Mouse (Mus musculus) colon, adult 2 months (tissue): ENCODE results near the gene Hebp1. TPM values are rescaled to one million over a fixed set of nuclear protein-coding genes. Genes with fewer than 3 reads are reported as not detected.

Experiments
- polyA plus RNA-seq: library from polyadenylated mRNA; depleted of rRNA; stranded (reverse); fragments of >200 nt; gene quantifications from 2 replicates; pipeline ENCODE4 v1.2.3, GENCODE M21; 2012; rRNA removed

Gene Hebp1
- polyA plus RNA-seq, result 4.2 and 7.5 TPM in 2 replicates

DNA sequence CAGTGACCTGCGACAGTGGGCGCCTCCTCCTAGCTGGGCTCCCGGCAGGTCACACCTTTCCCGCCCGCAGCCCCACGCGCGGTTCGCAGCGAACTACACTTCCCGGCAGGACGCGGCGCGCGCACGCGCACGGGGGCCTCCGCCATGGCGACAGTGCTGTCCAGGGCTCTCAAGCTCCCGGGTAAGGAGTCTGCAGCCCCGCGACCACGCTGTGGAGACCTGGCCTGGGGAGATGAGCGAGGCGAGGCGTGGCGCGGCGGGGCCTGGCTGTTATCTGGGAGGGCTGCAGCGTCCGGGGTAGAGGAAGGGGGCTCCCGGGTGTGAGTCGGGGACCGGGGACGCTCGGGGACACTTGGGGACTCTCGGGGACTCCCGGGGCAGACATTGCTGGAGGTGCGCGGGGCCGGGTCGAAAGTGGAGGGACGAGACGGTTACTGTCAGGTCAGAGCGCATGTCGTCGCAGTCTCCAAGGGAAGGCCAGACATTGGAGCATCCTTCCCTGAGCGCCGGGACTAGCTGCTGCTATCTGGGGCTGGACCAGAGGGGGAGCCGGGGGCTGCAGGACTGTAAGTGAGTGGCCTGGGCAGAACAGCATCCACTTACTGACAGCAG lies at the start of gene Hebp1, which contains the start of gene Fam234b:
Gene Hebp1, minus strand, starts transcription at position 102 of the 612 bp plus-strand sequence.
Gene Fam234b, plus strand, starts transcription at position 57 of the 612 bp plus-strand sequence.

GRCm38 (mm10) chr6:135118183-135118582 lies 79.6 kb downstream of the Hebp1 start, which contains the start of gene Gprc5d:
Gene Gprc5d, minus strand, starts transcription at chr6:135118283.

Other genes with a start within 250 kb of the Hebp1 start
- 1.4 and 1.7 TPM in 2 replicates for gene Apold1, start 216.3 kb downstream of the Hebp1 start, polyA plus RNA-seq
- 27.1 and 32.8 TPM in 2 replicates for gene Ddx47, start 186.4 kb downstream of the Hebp1 start, polyA plus RNA-seq
- 107 and 117 TPM in 2 replicates for gene Gprc5a, start 132.4 kb downstream of the Hebp1 start, polyA plus RNA-seq
- gene Gprc5d, start 79.7 kb downstream of the Hebp1 start, polyA plus RNA-seq, result 0.08 and 0.38 TPM in 2 replicates
- gene Fam234b, start within 50 bp of the Hebp1 start, polyA plus RNA-seq, result 2.2 and 2.6 TPM in 2 replicates
- gene Gsg1, start 56.3 kb upstream of the Hebp1 start, polyA plus RNA-seq, result 0.48 and 0.59 TPM in 2 replicates
- 0.12 and 0.37 TPM in 2 replicates for gene Pbp2, start 112.4 kb upstream of the Hebp1 start, polyA plus RNA-seq
- gene Emp1, start 164.5 kb upstream of the Hebp1 start, polyA plus RNA-seq, result 208 and 300 TPM in 2 replicates